Mouse (Mus musculus) layer of hippocampus, adult 2 months (tissue): ENCODE data around the gene Jagn1. TPM values are rescaled to one million over a fixed set of nuclear protein-coding genes. Genes with fewer than 3 reads are reported as not detected.

ENCODE experiments used
- DNase-seq, 2 experiments: peaks; one replicate each; pipeline ENCODE4 v3.0.0; 2022; ENCODE audit warnings: low spot score in 2 of 2
- H3K27ac ChIP-seq: fragments of 200-600 bp; 2 replicates; pipeline ENCODE4 v1.8.1; 2022
- H3K4me3 ChIP-seq: fragments of 200-600 bp; 2 replicates; pipeline ENCODE4 v1.8.1; 2022; ENCODE audit warnings: mild to moderate bottlenecking
- CTCF ChIP-seq: fragments of 200-600 bp; conservative IDR thresholded peaks from 2 replicates; pipeline ENCODE4 v1.8.1; 2022; ENCODE audit warnings: antibody characterized with exemption, mild to moderate bottlenecking, moderate library complexity
- total RNA-seq, 2 experiments: library from RNA; stranded (reverse); gene quantifications; 2 replicates each; pipeline ENCODE4 v1.2.3; 2021

Gene Jagn1
- total RNA-seq, 2 experiments from 2014 or later: 41.9 to 42.3 TPM

DNA sequence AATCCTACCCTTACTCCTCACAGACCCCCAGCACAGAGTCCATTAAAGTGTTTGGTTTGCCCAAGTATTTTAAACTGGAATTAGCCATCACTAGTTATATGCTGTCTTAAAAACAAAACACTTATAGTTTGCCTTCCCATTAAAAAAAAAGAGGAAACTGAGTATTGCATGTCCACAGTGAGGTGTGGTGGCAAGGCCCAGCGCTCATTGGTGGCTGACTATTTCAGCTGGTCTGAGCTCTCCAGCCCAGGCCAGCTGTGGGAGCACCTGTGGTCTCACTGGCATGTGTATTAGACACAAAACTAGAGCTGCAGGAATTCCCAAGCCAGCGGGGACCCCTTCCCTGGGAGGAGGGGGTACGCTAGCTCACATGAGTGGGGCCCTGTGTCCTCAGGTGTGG lies 26.1 kb downstream of the Jagn1 start:
- no peak overlapping the region for H3K4me3 ChIP-seq
- no peak overlapping the region for H3K27ac ChIP-seq
- DNase-seq: no peak
- TF ChIP-seq CTCF: no peak

DNA sequence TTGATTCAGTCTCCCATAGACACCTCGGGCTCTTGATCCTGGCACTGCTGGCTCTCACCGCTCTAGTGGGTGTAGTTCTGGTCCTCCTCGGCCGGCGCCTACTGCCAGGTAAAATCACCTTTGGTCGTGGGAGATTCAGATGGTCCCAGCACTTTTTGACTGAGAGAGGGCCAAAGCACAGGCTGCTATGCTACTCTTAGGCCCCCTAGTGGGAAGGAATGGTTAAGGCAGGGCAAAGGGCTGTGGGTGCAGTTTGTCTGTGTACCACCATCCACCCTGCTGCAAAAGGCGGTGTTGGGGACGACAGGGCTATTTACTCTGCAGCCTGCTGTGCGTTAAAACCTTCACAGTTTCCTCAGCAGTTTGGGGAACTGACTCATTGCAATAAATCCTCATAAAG lies 26.7 kb downstream of the Jagn1 start:
- H3K27ac ChIP-seq: peak overlapping the region; percentile 48; the same call in 1 of the 2 replicates
- peak overlapping the region; percentile 52 for H3K4me3 ChIP-seq
- TF ChIP-seq CTCF: peak; percentile 78
- peak; percentile 60 to 70 for DNase-seq

DNA sequence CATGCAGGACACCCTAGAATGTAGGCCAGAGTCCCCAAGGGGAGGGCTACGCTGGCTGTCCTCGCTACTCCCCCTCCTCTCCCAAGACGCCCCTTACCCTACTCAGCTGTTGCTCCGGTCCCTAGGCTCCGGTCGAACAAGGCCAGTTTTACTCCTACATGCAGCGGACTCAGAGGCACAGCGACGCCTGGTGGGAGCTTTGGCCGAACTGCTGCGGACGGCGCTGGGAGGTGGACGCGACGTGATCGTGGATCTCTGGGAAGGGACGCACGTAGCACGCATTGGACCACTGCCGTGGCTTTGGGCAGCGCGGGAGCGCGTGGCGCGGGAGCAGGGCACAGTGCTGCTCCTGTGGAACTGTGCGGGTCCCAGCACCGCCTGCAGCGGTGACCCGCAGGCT lies 27.1 kb downstream of the Jagn1 start:
- peak; percentile 69 for TF ChIP-seq CTCF
- Histone ChIP-seq H3K27ac (peak overlapping the region; percentile 48; the same call in 1 of the 2 replicates), H3K4me3 (peak overlapping the region; percentile 52)
- peak; percentile 50 to 73 for DNase-seq

GRCm38 (mm10) chr6:113471297-113471936 lies 29.0 kb downstream of the Jagn1 start, which contains the start of gene Il17rc:
TSS of gene Il17rc (plus strand) at chr6:113471427.
- Histone ChIP-seq H3K4me3 (peak within 1 kb of the TSS; percentile 37), H3K27ac (peak within 1 kb of the TSS; percentile 68)
- no peak for DNase-seq
- no peak for TF ChIP-seq CTCF

- no peak overlapping the region for H3K27ac ChIP-seq
- no peak for DNase-seq
- no peak overlapping the region for H3K4me3 ChIP-seq
- TF ChIP-seq CTCF: no peak
Measured at GRCm38 (mm10) chr6:113472061-113472460, 29.7 kb downstream of the Jagn1 start.

- TF ChIP-seq CTCF: no peak
- no peak for DNase-seq
- H3K27ac ChIP-seq: no peak overlapping the region
- no peak overlapping the region for H3K4me3 ChIP-seq
Measured at GRCm38 (mm10) chr6:113473246-113473645, 30.9 kb downstream of the Jagn1 start.

- TF ChIP-seq CTCF: no peak
Measured at GRCm38 (mm10) chr6:113473715-113474114, 31.3 kb downstream of the Jagn1 start.

GRCm38 (mm10) chr6:113477353-113477752 lies 35.0 kb downstream of the Jagn1 start:
- TF ChIP-seq CTCF: no peak
- Histone ChIP-seq H3K27ac (no peak overlapping the region), H3K4me3 (no peak overlapping the region)
- no peak for DNase-seq

More at GRCm38 (mm10) chr6:113473715-113474114, 31.3 kb downstream of the Jagn1 start:
- no peak for DNase-seq
- no peak overlapping the region for H3K27ac ChIP-seq
- H3K4me3 ChIP-seq: no peak overlapping the region

- no peak overlapping the region for H3K27ac ChIP-seq
- TF ChIP-seq CTCF: no peak
- no peak for DNase-seq
- no peak overlapping the region for H3K4me3 ChIP-seq
Measured at GRCm38 (mm10) chr6:113478906-113479305, 36.5 kb downstream of the Jagn1 start.

DNA sequence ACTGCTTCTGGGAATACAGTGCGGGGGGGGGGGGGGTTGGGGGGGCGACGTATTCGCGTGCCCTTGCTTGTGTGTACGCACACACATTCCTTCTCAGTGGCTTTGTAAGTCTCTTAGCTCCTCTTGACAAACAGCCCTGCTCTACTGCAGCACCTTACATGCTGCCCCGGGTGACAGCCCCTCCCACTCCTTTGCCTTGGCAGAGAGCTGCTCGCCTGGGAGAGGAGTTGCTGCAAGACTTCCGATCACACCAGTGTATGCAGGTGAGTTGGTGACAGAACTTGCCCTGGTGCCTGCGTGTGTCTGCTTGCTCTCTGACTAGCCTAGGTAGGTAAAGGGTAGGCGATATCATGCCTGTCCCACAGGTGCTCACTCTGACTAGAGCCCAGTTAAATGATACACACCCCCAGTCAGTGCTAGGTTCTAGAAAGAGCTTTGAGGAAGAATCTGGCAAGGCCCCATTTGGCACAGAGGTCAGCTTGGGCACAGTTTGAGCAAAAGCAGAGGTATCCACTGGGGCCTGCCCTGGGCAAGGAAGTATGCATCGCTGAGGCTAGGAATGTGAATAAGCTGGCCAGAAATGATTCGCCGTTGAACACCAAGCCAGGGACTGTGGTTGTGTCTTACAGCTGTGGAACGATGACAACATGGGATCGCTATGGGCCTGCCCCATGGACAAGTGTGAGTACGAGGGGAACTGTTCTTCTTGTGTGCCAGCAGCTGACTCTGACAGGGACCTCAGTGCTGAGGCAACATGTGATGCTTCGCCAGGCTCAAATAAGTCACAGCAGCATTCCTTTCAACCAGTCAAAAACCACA lies 38.4 kb downstream of the Jagn1 start:
- no peak for DNase-seq
- H3K4me3 ChIP-seq: no peak overlapping the region

GRCm38 (mm10) chr6:113482477-113483099 lies 40.2 kb downstream of the Jagn1 start:
- H3K4me3 ChIP-seq: peak overlapping the region; percentile 75
- TF ChIP-seq CTCF: peak; percentile 41; the same call in 1 of the 2 replicates
- H3K27ac ChIP-seq: peak overlapping the region; percentile 98
- DNase-seq: peak in 1 of 2 experiments; percentile 46

More for the DNA sequence above, 38.4 kb downstream of the Jagn1 start:
- no peak for TF ChIP-seq CTCF
- H3K27ac ChIP-seq: no peak overlapping the region

DNA sequence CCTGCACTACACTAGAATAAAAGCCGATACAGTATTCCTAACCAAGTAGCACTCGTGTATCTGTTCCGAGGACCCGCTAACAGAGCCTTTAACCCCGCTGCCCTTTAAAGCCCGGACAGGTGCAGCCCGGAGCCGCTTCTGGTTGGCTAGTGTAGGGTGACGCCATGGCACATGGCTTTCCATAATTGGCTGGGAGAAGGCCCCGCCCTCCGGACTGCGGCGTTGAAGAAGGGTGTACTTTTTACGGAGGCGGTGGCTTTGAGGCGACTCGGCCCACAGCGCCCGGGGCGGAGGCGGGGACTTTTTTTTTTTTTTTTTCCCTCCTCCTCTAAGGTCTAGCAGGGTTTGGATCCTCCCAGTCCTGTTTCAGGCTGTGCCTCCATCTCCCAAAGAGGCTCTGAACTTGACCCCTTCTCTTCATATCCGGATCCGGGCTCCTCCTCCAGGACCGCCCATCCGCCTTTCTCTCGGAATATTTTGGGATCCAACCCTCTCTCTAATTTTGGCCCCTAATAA lies 40.8 kb downstream of the Jagn1 start, which contains the start of gene Creld1:
Gene Creld1 (plus strand): TSS at position 198 of the 516 bp plus-strand sequence.
- TF ChIP-seq CTCF: no peak
- peak within 1 kb of the TSS; percentile 75 for H3K4me3 ChIP-seq
- H3K27ac ChIP-seq: peak within 1 kb of the TSS; percentile 98
- peak; percentile 91 to 96 for DNase-seq

GRCm38 (mm10) chr6:113483729-113484128 lies 41.4 kb downstream of the Jagn1 start:
- TF ChIP-seq CTCF: no peak; the same call in 1 of the 2 replicates
- Histone ChIP-seq H3K4me3 (peak overlapping the region; percentile 75), H3K27ac (peak overlapping the region; percentile 98)
- no peak for DNase-seq
